Mouse (Mus musculus) ES-Bruce4 (cell line): ENCODE measurements around the gene Npw. TPM values are rescaled to one million over a fixed set of nuclear protein-coding genes. Genes with fewer than 3 reads are reported as not detected.

Experiments
- H3K27ac ChIP-seq: 2 replicates; pipeline ENCODE4 v1.5.1; 2012; ENCODE audit warnings: low read length, inconsistent platforms; ENCODE audit not compliant: insufficient read depth
- H3K27me3 ChIP-seq: 2 replicates; pipeline ENCODE4 v1.6.1; 2012; ENCODE audit warnings: mild to moderate bottlenecking, low read length, inconsistent platforms; ENCODE audit not compliant: control insufficient read depth, poor library complexity, insufficient read depth, severe bottlenecking
- H3K36me3 ChIP-seq: 2 replicates; pipeline ENCODE4 v1.6.1; 2012; ENCODE audit warnings: inconsistent platforms, mild to moderate bottlenecking, low read length, moderate library complexity; ENCODE audit not compliant: control insufficient read depth, poor library complexity, insufficient read depth, severe bottlenecking
- H3K4me1 ChIP-seq: one replicate; pipeline ENCODE4 v1.8.1; 2011; ENCODE audit warnings: low read length; ENCODE audit not compliant: control insufficient read depth, insufficient read depth
- H3K4me3 ChIP-seq: 2 replicates; pipeline ENCODE4 v1.5.1; 2011; ENCODE audit warnings: low read depth, mild to moderate bottlenecking, low read length
- H3K9ac ChIP-seq: 2 replicates; pipeline ENCODE4 v1.6.1; 2012; ENCODE audit warnings: low read depth, mild to moderate bottlenecking, inconsistent platforms; ENCODE audit not compliant: poor library complexity, severe bottlenecking
- H3K9me3 ChIP-seq: replicated peaks from 2 replicates; pipeline ENCODE4 v1.6.1; 2012; ENCODE audit warnings: mild to moderate bottlenecking, low read length, inconsistent platforms; ENCODE audit not compliant: control insufficient read depth, poor library complexity, insufficient read depth, severe bottlenecking
- CTCF ChIP-seq: IDR thresholded peaks from one replicate; pipeline ENCODE4 v1.8.1; 2011; ENCODE audit warnings: low read depth, low read length
- EP300 ChIP-seq: IDR thresholded peaks from 2 replicates; pipeline ENCODE4 v1.6.1; 2011; ENCODE audit warnings: low read depth, low read length; ENCODE audit not compliant: insufficient read depth
- POLR2A ChIP-seq: IDR thresholded peaks from one replicate; pipeline ENCODE4 v1.8.1; 2011; ENCODE audit warnings: low read length; ENCODE audit not compliant: insufficient read depth
- polyA plus RNA-seq: library from polyadenylated mRNA; stranded (reverse); fragments of >200 nt; gene quantifications from 2 replicates; pipeline ENCODE4 v1.2.4, GENCODE M21; 2011; ENCODE audit warnings: low read depth; ENCODE audit not compliant: missing spikeins, insufficient read depth, insufficient read length

The Npw gene
- polyA plus RNA-seq, 1 experiment: 1.6 TPM

- Histone ChIP-seq H3K27me3 (no peaks in the 10 kb centered on the region), H3K4me3 (no peak overlapping the region), H3K9ac (no peak overlapping the region), H3K36me3 (peaks cover 15% of the 10 kb centered on the region; the same call in 1 of the 2 replicates), H3K9me3 (no peaks in the 10 kb centered on the region), H3K4me1 (no peaks in the 10 kb centered on the region), H3K27ac (0 out of 2 replicates have a peak overlapping the region, but pooled peaks have one; percentile 13)
- TF ChIP-seq CTCF (no peak), POLR2A (no peak), EP300 (no peak)
Observed at GRCm38 (mm10) chr17:24617561-24618194, 40.6 kb downstream of the Npw start.

- Histone ChIP-seq H3K9me3 (no peaks in the 10 kb centered on the region), H3K36me3 (peaks cover 5% of the 10 kb centered on the region; the same call in 1 of the 2 replicates), H3K4me3 (no peak overlapping the region), H3K27me3 (no peaks in the 10 kb centered on the region), H3K27ac (no peak overlapping the region), H3K9ac (no peak overlapping the region), H3K4me1 (no peaks in the 10 kb centered on the region)
- no peak for TF ChIP-seq EP300
- TF ChIP-seq POLR2A: no peak
- TF ChIP-seq CTCF: no peak
Observed at GRCm38 (mm10) chr17:24610711-24611110, 47.5 kb downstream of the Npw start.

- H3K4me1 ChIP-seq: no peaks in the 10 kb centered on the region
- no peaks in the 10 kb centered on the region for H3K9me3 ChIP-seq
- no peak overlapping the region for H3K27ac ChIP-seq
- H3K9ac ChIP-seq: no peak overlapping the region
- H3K4me3 ChIP-seq: no peak overlapping the region
- no peaks in the 10 kb centered on the region for H3K27me3 ChIP-seq
- peaks cover 3% of the 10 kb centered on the region; the same call in 1 of the 2 replicates for H3K36me3 ChIP-seq
- TF ChIP-seq POLR2A (no peak), EP300 (no peak)
Observed at GRCm38 (mm10) chr17:24608874-24609273, 49.4 kb downstream of the Npw start.

- TF ChIP-seq CTCF (no peak), POLR2A (no peak), EP300 (no peak)
- Histone ChIP-seq H3K27me3 (no peaks in the 10 kb centered on the region), H3K9me3 (no peaks in the 10 kb centered on the region), H3K4me1 (no peaks in the 10 kb centered on the region), H3K36me3 (0 out of 2 replicates have a peak, but pooled peaks cover 3% of the 10 kb centered on the region), H3K27ac (no peak overlapping the region), H3K9ac (no peak overlapping the region), H3K4me3 (no peak overlapping the region)
Observed at GRCm38 (mm10) chr17:24608370-24608769, 49.9 kb downstream of the Npw start.

Other genes with a start within 250 kb of the Npw start
- gene Rnps1, start 243.9 kb downstream of the Npw start, polyA plus RNA-seq: 323 and 334 TPM in 2 replicates
- 46.4 and 46.7 TPM in 2 replicates for gene Eci1, start 231.8 kb downstream of the Npw start, polyA plus RNA-seq
- 0.42 and 0.99 TPM in 2 replicates for gene Dnase1l2, start 215.4 kb downstream of the Npw start, polyA plus RNA-seq
- gene E4f1, start 188.1 kb downstream of the Npw start, polyA plus RNA-seq: 13.0 and 15.3 TPM in 2 replicates
- 15.4 and 16.4 TPM in 2 replicates for gene Pgp, start 188.1 kb downstream of the Npw start, polyA plus RNA-seq
- gene Bricd5, start 184.6 kb downstream of the Npw start, polyA plus RNA-seq: not detected in 2 replicates
- gene Mlst8, start 179.4 kb downstream of the Npw start, polyA plus RNA-seq: 20.4 and 22.8 TPM in 2 replicates
- gene Caskin1, start 169.9 kb downstream of the Npw start, polyA plus RNA-seq: 1.7 and 3.3 TPM in 2 replicates
- gene Traf7, start 130.5 kb downstream of the Npw start, polyA plus RNA-seq: 145 and 168 TPM in 2 replicates
- 1.2 and 1.5 TPM in 2 replicates for gene Rab26, start 124.2 kb downstream of the Npw start, polyA plus RNA-seq
- 13.0 and 14.8 TPM in 2 replicates for gene Pkd1, start 108.6 kb downstream of the Npw start, polyA plus RNA-seq
- gene Tsc2, start 25.8 kb downstream of the Npw start, polyA plus RNA-seq: 51.1 and 53.2 TPM in 2 replicates
- 21.5 and 27.2 TPM in 2 replicates for gene Nthl1, start 25.8 kb downstream of the Npw start, polyA plus RNA-seq
- gene Slc9a3r2, start 8.1 kb downstream of the Npw start, polyA plus RNA-seq: 10.3 and 13.5 TPM in 2 replicates
- gene Zfp598, start 11.2 kb upstream of the Npw start, polyA plus RNA-seq: 39.0 and 42.1 TPM in 2 replicates
- gene Syngr3, start 31.5 kb upstream of the Npw start, polyA plus RNA-seq: 8.1 and 8.9 TPM in 2 replicates
- gene Gfer, start 37.7 kb upstream of the Npw start, polyA plus RNA-seq: 79.6 and 84.0 TPM in 2 replicates
- gene Noxo1, start 37.8 kb upstream of the Npw start, polyA plus RNA-seq: 1.2 and 2.3 TPM in 2 replicates
- 43.3 and 44.4 TPM in 2 replicates for gene Tbl3, start 49.2 kb upstream of the Npw start, polyA plus RNA-seq
- not detected in 2 replicates for gene Rnf151, start 59.6 kb upstream of the Npw start, polyA plus RNA-seq
- 1,670 and 1,851 TPM in 2 replicates for gene Rps2, start 59.7 kb upstream of the Npw start, polyA plus RNA-seq
- 88.7 and 90.9 TPM in 2 replicates for gene Ndufb10, start 66.0 kb upstream of the Npw start, polyA plus RNA-seq
- gene Rpl3l, start 69.4 kb upstream of the Npw start, polyA plus RNA-seq: 0.65 TPM in 1 of 2 replicates, not detected in the other
- gene Msrb1, start 78.2 kb upstream of the Npw start, polyA plus RNA-seq: 27.8 and 34.5 TPM in 2 replicates
- gene Hs3st6, start 94.5 kb upstream of the Npw start, polyA plus RNA-seq: 0.72 TPM in 1 of 2 replicates, not detected in the other
- gene Meiob, start 145.8 kb upstream of the Npw start, polyA plus RNA-seq: not detected in 2 replicates
- gene Hagh, start 181.7 kb upstream of the Npw start, polyA plus RNA-seq: 26.9 and 30.2 TPM in 2 replicates
- 11.2 and 11.7 TPM in 2 replicates for gene Fahd1, start 191.9 kb upstream of the Npw start, polyA plus RNA-seq
- 3.0 and 3.8 TPM in 2 replicates for gene Igfals, start 207.5 kb upstream of the Npw start, polyA plus RNA-seq
- gene Nubp2, start 227.9 kb upstream of the Npw start, polyA plus RNA-seq: 29.8 and 39.0 TPM in 2 replicates
- gene Spsb3, start 228.2 kb upstream of the Npw start, polyA plus RNA-seq: 10.5 and 13.8 TPM in 2 replicates
- gene Eme2, start 236.6 kb upstream of the Npw start, polyA plus RNA-seq: 4.0 and 6.8 TPM in 2 replicates
- 29.9 and 35.5 TPM in 2 replicates for gene Mrps34, start 236.7 kb upstream of the Npw start, polyA plus RNA-seq
- 31.1 and 32.3 TPM in 2 replicates for gene Nme3, start 238.0 kb upstream of the Npw start, polyA plus RNA-seq